Mouse (Mus musculus) thymus, adult 18-20 months (tissue): ENCODE data around the gene Smyd4.

ENCODE experiments used
- DNase-seq, 2 experiments: peaks; one replicate each; pipeline ENCODE4 v3.0.0; 2022; ENCODE audit warnings: mixed read lengths in 2 of 2

Smyd4 gene

GRCm38 (mm10) chr11:75453991-75454930 lies 106.0 kb downstream of the Smyd4 start, which contains the start of gene Wdr81:
TSS of gene Wdr81 (minus strand) at chr11:75454717.
- peak; percentile 83 to 90 for DNase-seq
